Mouse (Mus musculus) embryo, embryonic 11.5 days (tissue): Measurements from ENCODE around the gene Camkk1.

Source experiments
- DNase-seq: peaks from one replicate; pipeline ENCODE4 v3.0.0-alpha.2; 2012; ENCODE audit warnings: low read depth, low spot score

Gene Camkk1

DNA sequence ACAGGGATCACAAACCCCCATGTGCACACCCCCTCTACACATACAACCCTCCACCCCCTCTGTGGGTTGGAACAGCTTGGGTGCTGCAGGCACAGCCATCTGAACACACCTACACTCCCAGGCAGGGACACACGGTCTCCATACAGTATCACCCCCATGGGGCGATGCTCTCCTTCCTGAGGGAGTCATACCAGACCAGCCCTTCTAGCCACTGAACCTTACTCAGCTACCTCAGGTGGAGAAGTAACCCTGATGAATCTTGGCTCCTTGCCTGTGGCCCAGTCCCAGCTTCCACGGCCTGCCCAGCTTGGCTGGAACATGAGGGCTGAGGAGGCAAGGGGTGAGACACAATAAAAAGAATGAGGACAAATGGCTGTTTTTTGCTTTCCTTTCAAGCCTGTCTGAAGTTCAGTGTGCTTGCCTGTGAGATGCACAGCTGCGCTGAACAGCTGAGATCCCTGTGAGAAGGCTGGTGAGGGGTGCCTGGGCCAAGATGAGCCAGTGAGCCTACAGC is 3.9 kb upstream of the Camkk1 start:
- DNase-seq: no peak

DNA sequence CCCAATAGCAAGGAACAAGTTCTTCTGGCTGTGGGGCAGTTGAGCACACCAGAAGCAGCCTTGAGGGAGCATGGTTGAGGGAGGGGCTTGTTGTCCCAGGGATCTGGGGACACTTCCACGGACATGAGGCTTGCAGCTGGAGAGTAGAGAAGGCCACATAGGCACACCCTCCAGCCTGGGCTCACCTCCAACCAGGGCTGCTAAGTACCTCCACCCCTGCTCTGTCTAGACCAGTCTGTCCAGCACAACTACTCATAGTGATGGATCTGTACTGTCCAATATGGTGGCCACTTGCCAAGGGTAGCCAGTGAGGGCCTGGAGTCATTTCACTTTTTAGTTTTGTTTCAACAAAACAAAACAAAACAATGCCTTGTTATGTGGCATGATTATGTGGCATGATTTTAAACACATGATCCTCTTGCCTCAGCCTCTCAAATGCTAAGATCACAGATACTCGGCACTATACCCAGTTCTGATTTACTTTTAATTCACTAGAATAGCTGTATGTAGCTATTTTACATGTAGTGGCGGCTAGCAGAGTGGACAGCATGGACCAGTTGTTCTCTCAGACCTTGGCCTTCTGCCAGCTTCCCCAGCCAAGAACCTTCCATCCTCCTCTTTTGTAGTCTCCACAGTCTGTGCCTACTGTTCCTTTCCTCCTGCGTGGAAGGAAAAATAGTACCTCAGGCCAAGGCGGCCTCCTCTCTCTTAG is 3.3 kb upstream of the Camkk1 start:
- no peak for DNase-seq

DNA sequence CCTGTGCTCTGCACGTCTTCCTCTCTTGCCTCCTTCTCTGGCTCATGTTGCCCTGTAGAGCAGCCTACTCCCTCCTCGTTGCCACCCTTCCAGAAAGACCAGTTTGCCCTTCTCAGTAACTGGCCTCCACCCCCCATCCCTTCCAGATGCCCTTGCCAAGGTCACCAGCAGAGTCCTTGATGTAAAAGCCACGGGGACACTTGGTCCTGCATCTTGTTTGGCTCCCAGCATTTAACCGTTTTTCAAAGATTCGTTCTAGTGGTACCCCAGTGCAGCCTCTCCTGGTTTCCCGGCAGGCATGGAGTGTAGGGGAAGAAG is 2.7 kb upstream of the Camkk1 start:
- DNase-seq: no peak

DNA sequence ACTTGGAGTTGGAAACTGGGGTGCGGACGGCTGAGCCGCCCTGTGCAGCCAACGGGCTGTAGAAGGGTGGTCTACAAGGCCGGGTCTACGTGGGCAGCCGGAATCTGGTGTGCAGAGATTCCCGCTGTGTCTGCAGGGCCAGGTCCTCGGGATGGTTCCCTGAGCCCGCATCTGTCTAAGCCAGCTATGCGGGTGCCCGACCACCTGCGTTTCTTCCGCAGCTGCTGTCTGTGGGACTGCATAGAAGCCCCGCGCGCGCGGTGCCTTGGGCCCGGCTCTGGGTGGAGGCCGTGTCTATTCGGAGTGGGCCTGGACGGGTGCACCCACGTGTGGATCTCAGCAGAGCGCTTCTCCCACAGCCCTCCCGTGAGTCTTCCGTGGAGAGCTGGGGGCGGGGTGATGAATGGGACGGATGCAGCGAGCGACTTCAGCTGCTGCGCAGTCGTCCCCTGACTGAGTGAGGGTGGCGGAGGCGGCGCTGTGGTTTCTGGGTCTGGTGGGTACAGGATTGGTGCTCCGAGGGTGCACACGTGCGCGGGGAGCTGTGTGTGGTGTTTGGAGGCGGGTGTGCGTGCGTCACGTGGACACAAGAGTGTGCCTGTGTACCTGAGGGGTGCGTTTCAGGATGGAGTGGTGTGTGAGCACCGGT is 463 bp downstream of the Camkk1 start:
- DNase-seq: no peak

DNA sequence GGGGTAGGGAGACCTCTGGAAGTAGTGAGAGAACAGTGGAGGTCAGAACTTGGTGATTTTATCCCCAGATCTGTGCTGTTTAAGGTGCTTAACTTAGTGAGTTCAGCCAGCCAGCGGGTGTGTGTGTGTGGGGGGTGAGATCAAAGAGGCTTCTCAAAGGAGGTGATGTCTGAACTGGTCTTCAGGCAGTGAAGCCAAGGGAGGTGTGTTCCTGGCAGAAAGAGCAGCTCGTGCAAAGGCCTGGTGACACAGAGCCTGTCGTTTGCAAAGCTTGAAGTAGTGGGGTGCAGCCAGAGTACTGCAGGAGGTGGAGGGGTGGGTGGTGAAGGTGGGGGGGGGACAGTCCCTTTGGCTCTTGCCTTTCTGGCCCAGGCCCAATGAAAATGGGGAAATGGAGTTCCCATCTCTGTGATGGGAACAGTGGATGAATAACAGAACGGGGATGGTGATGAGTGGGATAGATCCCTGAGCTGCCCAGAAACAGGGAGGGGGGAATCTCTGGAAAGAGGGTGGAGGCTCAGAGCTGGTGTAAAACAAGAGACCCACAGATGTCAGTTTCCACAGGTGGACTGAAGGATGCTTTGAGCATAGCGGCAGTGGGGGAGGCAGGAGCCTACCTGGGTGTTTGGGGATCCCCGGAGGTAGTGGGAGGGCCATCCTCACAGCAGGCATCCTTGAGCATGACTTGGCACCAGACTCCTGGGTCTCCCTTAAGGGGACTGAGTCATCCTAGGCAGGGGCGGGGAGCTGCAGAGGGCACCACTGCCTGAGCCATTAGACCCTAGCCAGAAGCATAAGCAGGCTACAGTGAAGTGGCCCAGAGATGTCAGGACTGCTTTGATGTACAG is 2.4 kb downstream of the Camkk1 start:
- no peak for DNase-seq

DNA sequence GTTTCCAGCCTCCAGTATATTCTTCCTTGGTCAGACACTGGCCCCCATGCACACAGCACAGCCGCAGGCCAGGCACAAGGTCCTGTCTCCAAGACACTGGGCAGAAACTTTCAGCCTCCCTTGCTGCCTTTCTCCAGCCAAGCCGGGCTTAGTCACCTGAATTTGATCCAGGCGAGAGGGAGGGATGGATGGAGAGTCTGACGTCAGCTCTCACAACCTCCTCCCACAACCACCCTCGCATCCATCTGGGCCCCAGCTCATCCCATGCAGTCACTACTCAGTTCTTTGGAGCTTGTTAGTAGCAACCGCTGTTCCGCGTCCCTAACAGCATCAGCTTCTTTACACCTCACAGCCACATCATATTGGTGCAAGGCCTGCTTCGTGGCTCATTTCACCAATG is 4.3 kb downstream of the Camkk1 start:
- no peak for DNase-seq

DNA sequence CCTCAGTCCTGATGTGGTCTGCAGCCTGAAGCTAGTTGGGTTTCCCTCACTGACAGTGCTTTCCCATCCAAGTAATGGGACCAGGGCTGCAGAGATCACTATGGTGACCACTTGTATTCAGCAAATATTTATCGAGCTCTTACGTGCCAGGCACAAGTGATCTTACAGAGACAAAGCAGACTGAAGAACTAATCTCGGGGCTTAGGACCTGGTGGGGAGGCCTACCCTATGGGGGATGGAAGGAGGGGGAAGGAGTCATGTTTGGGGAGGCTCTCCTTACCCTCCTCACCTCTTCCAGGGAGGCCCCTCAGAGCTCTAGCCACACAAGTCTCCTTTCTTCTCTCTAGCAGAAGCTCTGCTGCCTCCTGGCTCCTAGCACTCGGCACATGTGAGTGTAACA is 5.0 kb downstream of the Camkk1 start:
- no peak for DNase-seq

DNA sequence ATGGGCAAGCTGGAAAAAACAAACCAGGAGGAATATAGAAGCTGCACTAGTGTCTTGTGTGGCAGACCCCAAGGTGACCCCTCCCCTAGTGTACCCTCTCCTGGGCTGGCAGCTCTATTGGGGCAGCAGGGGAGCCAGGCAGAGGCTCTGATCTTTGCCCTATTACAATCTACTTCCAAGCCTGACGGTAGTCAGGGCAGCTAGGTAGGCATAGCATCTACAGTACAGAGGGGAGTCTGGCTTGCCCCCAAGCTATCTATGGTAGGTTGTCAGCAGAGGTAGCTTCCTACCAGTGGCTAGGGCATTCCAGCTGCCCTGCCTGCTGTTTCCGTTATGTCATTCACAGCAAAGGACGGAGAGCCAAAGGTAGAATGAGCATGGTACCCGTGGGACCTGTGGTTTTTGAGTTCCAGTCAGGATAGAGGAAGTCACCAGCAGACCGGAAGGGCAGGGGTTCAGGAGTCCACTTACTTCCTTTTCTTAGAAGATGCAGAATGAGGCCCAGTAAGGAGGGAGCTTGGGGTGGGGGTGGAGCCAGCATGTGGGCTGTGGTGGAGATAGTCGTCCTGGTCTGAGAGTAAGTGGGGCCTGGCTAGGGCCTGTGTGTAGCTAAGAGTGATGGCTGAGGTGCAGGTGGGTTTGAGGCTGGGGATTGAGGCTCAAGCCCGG is 5.6 kb downstream of the Camkk1 start:
- no peak for DNase-seq

DNA sequence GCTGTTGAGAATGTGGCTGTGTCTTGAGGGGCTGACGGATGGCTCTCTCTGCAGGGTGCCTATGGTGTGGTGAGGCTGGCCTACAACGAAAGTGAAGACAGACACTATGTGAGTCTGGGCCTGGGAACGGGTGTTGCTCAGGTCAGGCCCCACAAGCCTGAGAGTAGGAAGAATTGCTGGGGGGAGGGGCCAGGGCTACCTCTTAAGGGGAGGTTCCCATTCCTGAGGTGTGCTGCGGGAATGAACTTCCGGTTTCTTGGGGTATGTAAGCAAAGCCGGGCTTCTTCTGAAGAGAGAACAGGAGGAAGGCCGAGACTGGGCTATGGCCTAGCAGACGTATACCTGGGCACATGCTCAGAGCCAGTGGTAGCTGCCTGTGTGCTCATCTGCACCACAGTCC is 8.2 kb downstream of the Camkk1 start:
- DNase-seq: no peak

DNA sequence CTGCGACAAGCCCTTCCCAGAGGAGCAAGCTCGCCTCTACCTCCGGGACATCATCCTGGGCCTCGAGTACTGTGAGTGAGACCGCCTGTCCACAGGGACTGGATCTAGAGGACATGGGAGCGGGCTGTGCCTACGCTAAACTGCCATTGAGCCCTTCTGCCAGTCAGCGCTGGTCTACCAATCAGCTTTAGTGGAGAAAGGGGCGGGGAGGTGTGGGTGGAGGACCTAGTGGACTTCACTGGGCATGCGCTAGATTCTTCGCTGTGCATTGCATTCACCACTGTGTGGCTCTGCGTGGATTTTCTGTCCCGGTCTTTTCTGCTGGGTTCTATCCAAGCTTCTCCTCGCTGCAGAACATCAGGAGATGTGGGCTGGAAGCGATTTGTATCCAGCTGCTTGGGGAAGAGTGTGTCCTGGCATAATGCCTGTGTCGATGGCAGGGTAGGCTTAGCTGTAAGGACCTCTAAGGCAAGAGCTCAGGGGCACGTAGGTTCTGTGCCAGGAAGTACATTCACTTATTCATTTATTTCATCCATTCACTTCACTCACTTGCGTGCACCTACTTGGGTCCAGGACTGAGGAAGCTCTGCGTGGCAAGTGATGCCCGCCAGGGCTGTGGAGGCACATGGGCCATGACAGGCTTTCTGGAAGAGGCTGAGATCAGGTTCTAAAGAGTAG is 12.2 kb downstream of the Camkk1 start:
- peak; percentile 78 for DNase-seq

DNA sequence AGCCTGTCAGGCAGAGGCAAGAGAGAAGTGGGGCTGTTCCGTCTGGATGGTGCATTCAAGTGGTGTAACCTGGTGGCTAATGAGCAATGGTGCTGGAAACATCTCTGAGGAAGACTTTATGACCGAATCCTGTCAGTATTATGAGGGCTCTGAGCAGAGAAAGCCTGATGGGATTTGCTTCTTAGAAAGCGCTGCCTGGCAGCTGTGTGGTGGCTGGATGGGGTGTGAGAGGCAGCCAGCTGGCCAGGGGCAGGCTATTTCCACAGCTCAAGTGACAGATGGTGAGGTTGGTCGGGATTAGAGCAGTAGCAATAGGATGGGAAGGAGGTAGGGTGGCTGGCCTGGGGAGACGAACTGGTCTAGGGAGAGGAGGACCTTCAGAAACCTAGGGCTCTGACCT is 12.7 kb downstream of the Camkk1 start:
- no peak for DNase-seq

DNA sequence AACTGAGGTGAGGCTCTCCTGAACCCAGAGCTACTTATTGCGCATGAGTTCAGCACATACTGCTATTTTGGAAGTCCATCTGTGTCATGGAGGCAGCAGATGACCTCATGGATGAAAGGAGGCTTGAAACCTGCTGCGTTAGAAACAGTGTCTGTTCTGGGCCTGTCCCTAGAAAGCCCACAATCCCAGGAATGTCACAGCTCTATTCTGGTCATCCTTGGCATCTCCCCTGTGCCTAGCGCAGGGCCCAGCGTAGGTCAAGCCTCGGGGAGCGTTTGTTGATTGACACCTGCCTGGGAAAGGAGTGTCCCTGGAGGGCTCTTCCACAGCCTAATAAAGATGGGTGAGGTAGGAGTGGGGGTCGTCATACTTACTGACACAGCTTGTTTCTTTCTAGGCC is 17.3 kb downstream of the Camkk1 start:
- no peak for DNase-seq

DNA sequence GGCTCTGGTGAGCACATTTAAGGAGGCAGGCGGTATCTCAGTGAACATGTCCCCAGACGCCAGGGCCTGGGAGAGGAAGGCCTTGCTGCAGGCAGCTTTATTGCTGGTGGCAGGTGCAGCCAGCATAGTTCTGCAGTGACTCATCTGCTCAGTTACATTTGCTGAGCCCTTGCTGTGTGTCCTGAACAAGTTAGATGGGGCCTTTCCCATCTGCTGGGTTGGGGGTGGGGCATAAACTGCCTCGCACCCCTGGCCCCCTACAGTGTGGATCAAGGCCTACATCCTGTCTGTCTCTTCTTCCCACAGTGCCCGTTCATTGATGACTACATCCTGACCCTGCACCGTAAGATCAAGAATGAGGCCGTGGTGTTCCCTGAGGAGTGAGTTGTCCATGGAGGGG is 18.1 kb downstream of the Camkk1 start:
- DNase-seq: no peak

DNA sequence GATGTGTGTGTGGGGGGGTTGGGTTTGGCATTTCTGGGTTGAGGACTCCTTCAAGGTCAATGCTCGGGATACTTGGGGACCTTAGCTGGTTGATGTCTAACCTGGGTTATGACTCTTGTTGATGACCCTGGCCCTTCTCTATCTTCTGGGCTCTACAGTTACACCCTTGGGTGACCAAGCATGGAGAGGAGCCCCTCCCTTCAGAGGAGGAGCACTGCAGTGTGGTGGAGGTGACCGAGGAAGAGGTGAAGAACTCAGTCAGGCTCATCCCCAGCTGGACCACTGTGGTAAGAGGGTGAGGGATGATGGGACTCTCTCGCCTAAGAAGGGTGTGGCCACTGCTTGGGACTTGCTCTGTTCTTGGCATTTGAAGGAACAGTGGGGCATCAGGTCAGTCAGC is 18.9 kb downstream of the Camkk1 start:
- DNase-seq: no peak

DNA sequence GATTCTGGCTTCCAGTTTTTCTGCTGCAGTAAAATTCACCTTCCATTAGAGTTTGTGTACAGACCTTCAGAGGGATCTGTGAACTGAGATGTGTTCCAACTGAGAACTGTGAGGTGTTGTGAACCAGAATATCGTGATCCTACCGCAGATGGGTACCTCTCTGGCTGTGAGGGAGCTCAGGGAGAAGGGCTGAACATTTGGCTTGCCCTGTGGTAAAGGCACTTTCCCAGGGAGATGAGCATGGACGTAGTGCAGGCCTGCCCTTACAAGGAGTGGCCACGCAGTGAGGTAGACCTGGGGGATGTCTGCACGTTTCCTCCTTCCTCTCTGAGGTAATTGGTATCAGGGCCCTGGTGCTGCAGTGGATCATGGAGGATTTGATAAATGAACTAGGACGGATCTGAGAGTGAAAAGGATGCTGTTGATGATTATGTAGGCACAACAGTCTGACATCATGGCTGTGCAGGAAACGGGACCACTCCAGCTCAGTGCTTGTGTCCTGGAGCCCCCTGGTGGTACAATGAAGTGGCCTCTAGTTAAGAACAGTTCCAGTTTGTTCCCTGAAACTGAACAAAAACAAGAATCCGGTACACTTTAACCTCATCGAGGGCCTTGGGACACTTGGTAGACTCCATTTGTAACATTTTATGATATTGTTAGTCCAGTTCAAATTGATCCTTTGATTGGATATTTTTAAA is 20.4 kb downstream of the Camkk1 start:
- DNase-seq: no peak

DNA sequence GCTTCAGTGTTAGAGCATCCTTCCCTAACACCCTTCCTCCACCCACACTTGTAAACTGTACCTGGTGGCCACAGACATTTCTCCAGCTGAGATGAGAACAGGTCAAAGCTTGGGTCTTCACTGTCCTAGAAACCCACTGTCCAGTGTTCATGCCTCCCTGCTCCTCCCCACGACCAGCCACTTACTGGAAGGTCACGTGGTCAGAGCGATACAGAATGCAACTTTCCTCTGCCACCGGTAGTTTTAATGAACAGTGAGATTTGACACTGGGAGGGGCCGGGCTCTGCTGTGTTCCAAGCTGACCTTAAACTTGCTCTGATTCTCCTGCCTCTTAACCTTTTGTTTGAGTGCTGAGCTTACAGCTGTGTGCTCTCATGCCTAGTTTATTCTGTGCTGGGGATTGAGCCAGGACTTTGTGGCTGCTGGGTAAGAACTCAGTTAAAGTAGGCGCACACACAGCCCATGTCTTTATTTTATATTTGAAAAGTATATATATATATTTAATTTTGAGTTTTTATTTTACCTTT is 25.5 kb downstream of the Camkk1 start:
- no peak for DNase-seq

DNA sequence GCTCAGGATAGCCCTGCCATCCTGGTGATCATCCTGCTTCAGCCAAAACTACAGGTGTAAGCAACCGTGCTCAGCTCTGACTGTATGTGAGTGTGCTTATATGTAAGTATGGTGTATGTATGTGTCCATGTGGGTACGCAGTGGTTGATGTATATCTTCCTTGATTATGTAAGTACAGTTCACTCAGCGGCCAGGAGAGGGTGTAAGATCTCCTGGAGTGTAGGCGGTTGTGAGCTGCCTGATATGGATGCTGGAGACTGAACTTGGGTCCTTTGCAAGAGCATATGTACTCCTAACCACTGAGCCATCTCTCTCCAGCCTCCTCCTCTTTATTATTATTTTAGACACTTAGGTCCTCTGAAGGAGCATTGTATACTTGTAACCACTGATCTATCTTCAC is 26.0 kb downstream of the Camkk1 start:
- DNase-seq: no peak

DNA sequence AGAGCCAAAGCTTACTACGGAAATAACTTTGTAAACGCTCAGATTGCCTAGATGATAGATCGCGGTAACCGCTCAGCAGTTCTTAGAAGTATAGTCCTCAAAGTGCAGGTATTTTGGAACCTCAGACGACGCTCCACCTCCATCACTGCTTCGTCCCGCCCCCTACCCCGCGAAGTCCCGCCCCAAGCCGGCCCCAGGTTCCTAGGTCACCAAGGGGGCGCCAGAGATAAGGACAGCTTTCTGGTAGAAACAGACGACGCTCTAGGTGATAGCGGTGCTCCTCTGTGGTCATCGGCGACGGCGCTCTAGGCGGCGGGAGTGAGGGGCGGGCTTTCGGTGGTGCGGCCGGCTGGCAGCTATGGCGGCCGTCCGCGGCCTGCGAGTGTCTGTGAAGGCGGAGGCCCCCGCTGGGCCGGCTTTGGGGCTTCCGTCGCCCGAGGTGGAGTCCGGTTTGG is 28.8 kb downstream of the Camkk1 start, which contains the start of gene Ncbp3:
Ncbp3 (plus strand) TSS at position 242 of the 455 bp plus-strand sequence.
- DNase-seq: peak; percentile 89

DNA sequence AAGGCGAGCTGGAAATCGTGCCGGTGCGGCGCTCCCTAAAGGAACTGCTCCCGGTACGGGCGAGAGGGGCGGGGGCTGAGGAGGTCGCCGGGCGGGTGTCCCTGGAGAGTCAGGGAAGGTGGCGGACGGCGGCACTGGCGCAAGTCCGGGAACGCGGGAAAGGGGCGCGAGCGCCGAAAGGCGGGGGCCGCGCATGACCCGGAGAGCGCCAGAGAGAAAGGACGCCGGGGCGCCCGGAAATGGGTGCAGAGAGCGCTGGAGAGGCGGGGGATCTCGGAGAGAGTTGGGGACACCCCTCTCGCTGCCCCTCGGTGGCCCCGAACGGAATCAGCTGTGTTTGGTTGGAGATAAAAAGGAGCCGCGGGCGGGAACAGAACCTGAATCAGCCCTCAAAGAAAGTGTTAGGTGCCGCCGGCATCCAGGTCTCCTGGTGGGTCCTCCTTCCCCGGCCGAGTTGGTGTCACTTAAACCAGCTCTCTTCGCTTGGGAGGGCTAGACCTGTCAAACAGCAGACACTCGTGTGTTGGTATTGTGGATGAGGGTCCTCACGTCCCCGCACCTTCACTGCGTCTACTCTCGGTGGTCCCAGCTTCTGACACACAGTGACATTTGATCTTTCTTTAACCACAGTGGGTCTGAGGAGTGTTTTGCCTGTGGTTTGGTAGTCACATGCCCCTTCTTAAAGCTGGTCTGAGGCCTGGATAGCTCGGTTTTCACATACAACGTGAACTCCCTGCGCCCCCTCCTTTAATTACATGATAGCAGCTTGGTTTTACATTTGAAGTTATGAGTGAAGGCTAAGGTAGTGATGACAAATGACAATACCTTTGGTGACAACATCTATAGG is 29.4 kb downstream of the Camkk1 start:
- DNase-seq: peak; percentile 24

DNA sequence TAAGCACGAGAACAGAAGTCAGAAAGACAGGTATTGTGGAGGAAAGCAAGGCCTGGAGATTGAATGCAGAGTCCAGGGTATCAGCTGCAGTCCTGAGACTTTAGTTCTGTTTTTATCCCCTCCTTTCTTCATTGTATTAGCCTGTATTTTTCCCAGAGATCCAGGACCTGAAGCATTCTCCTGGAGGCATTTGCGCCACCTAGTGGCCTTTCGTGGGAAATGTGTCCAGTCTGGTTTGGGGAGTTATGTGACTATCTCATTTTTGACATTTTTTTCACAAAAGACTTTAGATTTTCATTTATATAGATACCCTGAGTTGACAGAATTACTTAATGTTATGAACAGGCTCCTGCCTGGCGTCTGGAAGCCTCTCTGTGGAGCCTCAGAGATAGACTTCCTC is 30.5 kb downstream of the Camkk1 start:
- peak; percentile 77 for DNase-seq
